Mouse (Mus musculus): ENCODE results near the gene Ptprg. TPM values are rescaled to one million over a fixed set of nuclear protein-coding genes. Genes with fewer than 3 reads are reported as not detected.
A peak's percentile ranks its signal among the peaks of the same experiment; 100 is the strongest.

Ptprg gene
- polyA plus RNA-seq, 1 experiment, result 48.6 TPM

DNA sequence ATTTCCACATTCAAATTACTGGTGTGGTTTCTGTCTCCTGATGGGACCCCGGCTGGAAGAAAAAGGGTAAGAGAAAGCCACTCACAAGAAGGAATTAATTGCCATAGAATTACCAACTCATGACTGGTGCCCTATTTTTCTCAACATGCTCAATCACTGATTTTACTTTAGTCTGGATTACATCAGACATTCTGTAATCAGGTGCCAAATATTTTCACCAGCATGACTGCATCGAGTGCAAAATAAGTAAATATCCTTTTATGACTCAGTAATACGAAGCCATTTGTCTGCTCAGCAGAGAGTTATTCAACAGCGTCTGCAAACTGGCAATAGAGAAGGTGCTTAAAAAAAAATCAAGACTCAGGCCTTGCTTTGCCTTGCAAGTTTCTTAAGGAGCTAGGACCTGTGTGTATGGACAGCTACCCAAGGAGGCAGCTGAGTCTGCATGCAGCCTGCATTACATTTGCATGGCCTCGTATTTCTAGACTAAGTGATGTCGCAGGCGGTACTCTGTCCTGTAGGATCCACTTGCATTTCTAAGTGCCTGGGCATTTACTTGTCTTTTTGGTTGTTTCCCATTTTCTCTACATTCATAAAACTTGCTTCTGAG, 517.6 kb downstream of the Ptprg start:
- DNase-seq (ENCODE audit: low read depth), result peak; percentile 18
- TF ChIP-seq CTCF (IDR thresholded peaks at IDR 0.05; ENCODE audit: borderline replicate concordance, extremely low read depth, insufficient read depth, insufficient read length), result no peak

- TF ChIP-seq CTCF (IDR thresholded peaks at IDR 0.05; ENCODE audit: borderline replicate concordance, extremely low read depth, insufficient read depth, insufficient read length) (no peak), POLR2A (IDR thresholded peaks at IDR 0.05; ENCODE audit: borderline replicate concordance, extremely low read depth, insufficient read depth, insufficient read length, poor library complexity, severe bottlenecking) (no peak)
- DNase-seq (ENCODE audit: low read depth), result no peak
Observed at GRCm38 (mm10) chr14:12072026-12072861, 518.9 kb downstream of the Ptprg start.

DNA sequence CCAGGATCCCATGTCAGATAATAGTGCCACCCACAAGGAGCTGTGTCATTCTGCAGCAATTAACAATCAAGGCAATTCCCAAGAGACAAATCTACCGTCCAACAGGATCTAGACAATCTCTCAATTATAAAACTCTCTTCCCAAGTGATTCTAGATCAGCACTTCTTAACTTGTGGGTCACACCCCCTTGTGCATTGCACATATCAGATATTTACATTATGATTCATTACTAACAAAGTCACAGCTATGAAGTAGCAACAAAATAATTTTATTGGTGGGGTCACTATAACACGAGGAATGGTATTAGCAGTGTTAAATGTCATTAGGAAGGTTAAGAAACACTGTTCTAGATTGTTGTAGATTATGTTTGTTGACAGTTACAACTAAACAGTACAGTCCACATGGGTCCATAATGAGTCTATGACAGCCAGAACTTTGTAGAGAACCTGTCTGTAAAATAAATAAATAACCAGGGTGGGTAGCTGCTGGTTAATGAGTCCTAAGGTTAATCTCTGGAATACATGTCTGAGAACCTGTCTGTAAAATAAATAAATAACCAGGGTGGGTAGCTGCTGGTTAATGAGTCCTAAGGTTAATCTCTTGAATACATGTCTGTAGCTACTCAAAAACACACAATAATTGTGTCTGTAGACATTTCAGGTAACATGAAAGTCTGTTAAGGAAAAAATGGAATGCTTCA, 520.2 kb downstream of the Ptprg start:
- no peak for DNase-seq (ENCODE audit: low read depth)
- no peak for TF ChIP-seq POLR2A (IDR thresholded peaks at IDR 0.05; ENCODE audit: borderline replicate concordance, extremely low read depth, insufficient read depth, insufficient read length, poor library complexity, severe bottlenecking)
- TF ChIP-seq CTCF (IDR thresholded peaks at IDR 0.05; ENCODE audit: borderline replicate concordance, extremely low read depth, insufficient read depth, insufficient read length), result no peak

DNA sequence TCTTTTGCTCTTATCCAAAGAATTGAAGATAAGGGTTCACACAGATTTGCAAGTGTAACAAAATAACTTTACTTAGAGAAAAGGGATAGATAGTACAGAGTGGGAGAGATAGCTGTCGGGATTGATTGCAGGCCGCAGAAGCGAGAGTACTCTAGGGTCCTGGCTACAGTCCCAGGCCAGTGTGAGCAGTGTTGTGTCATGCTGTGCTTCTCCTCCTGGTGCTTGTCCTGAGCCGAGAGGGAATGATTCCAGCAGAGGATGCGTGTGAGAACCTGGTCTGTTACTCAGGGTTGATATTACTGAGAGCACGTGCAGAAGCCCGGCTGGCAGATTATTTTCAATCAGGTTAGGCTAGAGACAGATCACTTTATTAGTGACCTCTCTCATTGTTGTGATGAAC, 523.9 kb downstream of the Ptprg start:
- TF ChIP-seq POLR2A (IDR thresholded peaks at IDR 0.05; ENCODE audit: borderline replicate concordance, extremely low read depth, insufficient read depth, insufficient read length, poor library complexity, severe bottlenecking) (no peak), CTCF (IDR thresholded peaks at IDR 0.05; ENCODE audit: borderline replicate concordance, extremely low read depth, insufficient read depth, insufficient read length) (no peak)
- DNase-seq (ENCODE audit: low read depth), result no peak

DNA sequence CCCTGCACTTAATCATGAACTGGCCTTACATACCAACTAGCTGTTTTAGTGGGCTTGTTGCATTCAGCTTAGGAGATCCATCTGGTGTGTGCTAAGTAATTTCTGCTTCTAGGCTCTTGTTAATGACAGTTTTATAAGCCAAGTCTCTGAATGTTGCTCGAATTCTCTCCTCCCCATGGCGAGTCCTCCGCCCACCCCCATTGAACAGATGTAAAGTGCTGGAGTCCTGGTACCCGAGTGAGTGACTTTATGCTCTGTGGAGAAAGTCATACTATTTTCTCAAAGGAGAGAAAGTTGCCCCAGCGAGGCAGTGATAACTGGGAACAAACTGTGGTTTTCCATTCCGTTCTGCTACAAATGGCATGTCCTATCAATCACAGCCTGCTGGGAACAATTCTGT, 525.9 kb downstream of the Ptprg start:
- TF ChIP-seq CTCF (IDR thresholded peaks at IDR 0.05; ENCODE audit: borderline replicate concordance, extremely low read depth, insufficient read depth, insufficient read length) (no peak), POLR2A (IDR thresholded peaks at IDR 0.05; ENCODE audit: borderline replicate concordance, extremely low read depth, insufficient read depth, insufficient read length, poor library complexity, severe bottlenecking) (no peak)
- DNase-seq (ENCODE audit: low read depth), result no peak

GRCm38 (mm10) chr14:12079833-12080401, 526.6 kb downstream of the Ptprg start:
- TF ChIP-seq CTCF (IDR thresholded peaks at IDR 0.05; ENCODE audit: borderline replicate concordance, extremely low read depth, insufficient read depth, insufficient read length) (no peak), POLR2A (IDR thresholded peaks at IDR 0.05; ENCODE audit: borderline replicate concordance, extremely low read depth, insufficient read depth, insufficient read length, poor library complexity, severe bottlenecking) (no peak)
- peak; percentile 43 for DNase-seq (ENCODE audit: low read depth)

GRCm38 (mm10) chr14:12082131-12082921, 529.0 kb downstream of the Ptprg start:
- TF ChIP-seq POLR2A (IDR thresholded peaks at IDR 0.05; ENCODE audit: borderline replicate concordance, extremely low read depth, insufficient read depth, insufficient read length, poor library complexity, severe bottlenecking) (no peak), CTCF (IDR thresholded peaks at IDR 0.05; ENCODE audit: borderline replicate concordance, extremely low read depth, insufficient read depth, insufficient read length) (no peak)
- DNase-seq (ENCODE audit: low read depth), result peak; percentile 77

DNA sequence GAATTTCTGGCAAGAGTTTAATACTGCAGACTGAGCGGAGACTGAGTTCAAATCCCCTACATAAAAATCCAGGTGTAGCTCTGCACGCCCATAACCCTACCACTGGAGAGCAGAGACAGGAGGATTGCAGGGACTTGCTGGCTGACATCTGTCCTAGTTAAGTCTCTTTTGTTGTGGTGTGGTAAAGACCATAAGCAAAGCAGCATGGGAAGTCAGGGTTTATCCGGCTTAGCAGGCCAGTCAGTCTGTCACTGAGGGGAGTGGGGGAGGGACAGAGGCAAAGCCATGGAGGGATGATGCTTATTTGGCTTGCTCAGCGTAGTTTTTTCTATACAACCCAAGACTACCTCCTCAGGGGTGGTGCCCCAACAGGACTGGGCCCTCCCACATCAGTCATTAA, 530.7 kb downstream of the Ptprg start:
- no peak for DNase-seq (ENCODE audit: low read depth)
- TF ChIP-seq CTCF (IDR thresholded peaks at IDR 0.05; ENCODE audit: borderline replicate concordance, extremely low read depth, insufficient read depth, insufficient read length) (no peak), POLR2A (IDR thresholded peaks at IDR 0.05; ENCODE audit: borderline replicate concordance, extremely low read depth, insufficient read depth, insufficient read length, poor library complexity, severe bottlenecking) (no peak)

DNA sequence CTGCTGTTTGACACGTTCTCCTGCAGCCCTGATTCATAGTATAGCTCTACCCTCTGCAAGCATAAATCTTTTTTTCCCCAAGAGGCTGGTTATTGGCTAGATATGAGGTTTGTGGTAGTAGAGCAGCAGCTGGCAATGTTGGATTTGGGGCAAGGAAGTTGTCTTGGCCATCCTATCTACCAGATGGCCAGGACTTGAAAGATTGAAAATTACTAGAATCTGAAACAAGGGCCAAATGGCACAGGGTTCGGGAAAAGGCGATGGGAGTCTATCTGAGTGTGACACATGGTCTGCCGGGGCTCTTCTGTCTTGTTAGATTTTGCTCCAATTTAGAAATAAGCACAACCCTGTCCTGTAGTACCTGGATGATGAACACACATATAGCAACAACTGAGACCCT, 531.7 kb downstream of the Ptprg start:
- no peak for DNase-seq (ENCODE audit: low read depth)
- TF ChIP-seq CTCF (IDR thresholded peaks at IDR 0.05; ENCODE audit: borderline replicate concordance, extremely low read depth, insufficient read depth, insufficient read length) (no peak), POLR2A (IDR thresholded peaks at IDR 0.05; ENCODE audit: borderline replicate concordance, extremely low read depth, insufficient read depth, insufficient read length, poor library complexity, severe bottlenecking) (no peak)

GRCm38 (mm10) chr14:12086167-12086566, 532.8 kb downstream of the Ptprg start:
- TF ChIP-seq CTCF (IDR thresholded peaks at IDR 0.05; ENCODE audit: borderline replicate concordance, extremely low read depth, insufficient read depth, insufficient read length) (no peak), POLR2A (IDR thresholded peaks at IDR 0.05; ENCODE audit: borderline replicate concordance, extremely low read depth, insufficient read depth, insufficient read length, poor library complexity, severe bottlenecking) (no peak)
- DNase-seq (ENCODE audit: low read depth), result peak; percentile 91
